Mouse (Mus musculus) gastrocnemius, adult 18-20 months (tissue): ENCODE data around the gene Inpp5f. TPM values are rescaled to one million over a fixed set of nuclear protein-coding genes. Genes with fewer than 3 reads are reported as not detected.

Source experiments
- DNase-seq: peaks from one replicate; pipeline ENCODE4 v3.0.0; 2021; ENCODE audit warnings: low spot score
- total RNA-seq, 2 experiments: library from RNA; stranded (reverse); gene quantifications; 2 replicates each; pipeline ENCODE4 v1.2.3; 2021

Inpp5f gene
- total RNA-seq, 2 experiments from 2014 or later, result 2.3 to 3.2 TPM

DNA sequence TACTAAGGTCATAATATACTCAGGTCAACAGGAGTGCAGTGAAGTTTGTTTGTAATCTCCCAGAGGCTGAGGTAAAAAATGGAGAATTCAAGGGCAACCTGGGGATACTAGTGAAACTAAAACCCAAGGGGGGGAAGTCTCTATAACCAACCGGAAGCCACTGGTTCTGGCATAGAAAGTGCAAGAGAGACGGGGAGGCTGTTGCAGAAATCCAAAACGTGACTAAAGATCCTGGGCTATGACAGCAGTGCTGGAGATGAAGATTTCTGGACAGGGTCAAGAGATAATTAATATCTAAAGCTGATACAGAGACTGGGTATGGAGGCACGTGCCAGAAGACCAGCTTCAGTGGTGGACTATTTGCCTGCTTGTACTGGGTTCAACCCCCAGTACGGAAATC lies 126.9 kb downstream of the Inpp5f start:
- DNase-seq, result no peak

DNA sequence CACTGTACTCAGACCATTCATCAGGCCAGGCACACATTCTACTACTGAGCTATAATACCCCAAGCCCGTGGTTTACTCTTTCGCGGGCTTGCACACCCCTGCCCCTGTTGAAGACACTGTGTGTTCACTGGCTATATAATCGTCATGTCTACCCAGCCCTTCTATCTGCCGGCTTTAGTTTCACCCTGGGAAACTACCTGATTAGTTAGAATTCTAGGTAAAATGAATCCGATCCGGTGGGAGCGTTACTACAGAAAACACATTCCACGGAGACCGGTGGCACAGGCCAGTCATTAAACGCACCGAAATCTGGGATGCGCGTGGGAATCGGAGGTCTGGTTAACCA lies 128.0 kb downstream of the Inpp5f start:
- no peak for DNase-seq

DNA sequence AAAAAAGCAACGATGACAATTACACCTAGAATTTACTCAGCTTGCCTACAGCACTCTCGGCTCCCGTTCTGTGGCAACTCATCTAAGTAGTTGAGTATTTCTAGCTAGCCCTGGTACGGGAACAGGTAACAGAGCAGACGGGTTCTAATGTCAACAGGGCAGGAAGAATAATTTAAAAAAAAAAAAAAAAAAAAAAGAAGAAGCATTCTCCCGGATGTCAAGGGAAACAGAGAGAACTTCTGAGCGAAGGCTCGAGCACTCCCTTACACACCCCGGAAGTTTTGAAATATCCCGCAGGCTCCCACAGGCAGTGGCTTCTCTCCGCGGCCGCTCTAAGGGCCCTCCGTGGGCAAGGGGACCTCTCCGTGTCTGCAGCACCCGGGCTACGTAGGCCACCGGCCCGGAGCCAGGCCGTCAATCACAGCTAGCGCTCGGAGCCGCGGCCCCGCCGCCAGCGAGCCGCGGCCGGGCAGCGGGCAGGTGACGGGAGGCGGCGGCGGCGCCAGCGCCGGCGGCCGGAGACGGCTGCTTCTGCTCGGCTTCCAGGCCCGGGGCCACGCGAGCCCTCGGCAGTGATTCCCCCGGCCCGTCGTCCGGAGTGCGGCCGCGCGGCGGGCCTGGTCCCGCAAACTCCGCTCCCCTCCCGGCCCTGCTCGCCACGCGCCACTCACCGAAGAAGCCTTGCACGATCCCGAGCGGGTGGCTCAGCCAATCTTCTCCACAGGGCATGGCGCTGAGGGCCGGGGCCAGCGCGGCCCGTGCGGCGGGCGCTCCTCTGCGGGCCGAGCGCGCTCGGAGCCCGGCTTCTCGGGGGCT lies 128.5 kb downstream of the Inpp5f start:
- DNase-seq, result peak; percentile 43

DNA sequence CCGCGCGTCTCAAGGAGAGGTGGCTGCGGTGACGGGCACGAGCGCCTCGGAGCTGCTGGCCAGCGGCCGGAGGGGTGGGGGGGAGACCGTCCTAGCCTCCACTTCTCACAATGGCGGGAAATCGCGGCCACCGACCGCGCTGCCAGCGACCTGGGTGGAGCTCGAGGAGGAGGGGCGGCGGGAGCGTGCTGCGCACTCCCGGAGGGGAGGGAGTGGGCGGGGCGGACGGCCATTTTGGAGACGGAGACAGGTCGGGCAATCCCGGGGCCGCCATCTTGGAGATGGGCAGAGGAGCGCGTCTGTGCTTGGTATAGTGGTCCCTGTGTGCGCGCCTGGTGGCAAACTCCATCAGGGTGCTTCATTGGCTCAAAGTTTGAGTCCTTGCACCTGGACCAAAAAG lies 129.2 kb downstream of the Inpp5f start, which contains the start of gene Mcmbp:
Gene Mcmbp (minus strand): TSS at position 162 of the 400 bp plus-strand sequence.
- DNase-seq, result peak; percentile 97

DNA sequence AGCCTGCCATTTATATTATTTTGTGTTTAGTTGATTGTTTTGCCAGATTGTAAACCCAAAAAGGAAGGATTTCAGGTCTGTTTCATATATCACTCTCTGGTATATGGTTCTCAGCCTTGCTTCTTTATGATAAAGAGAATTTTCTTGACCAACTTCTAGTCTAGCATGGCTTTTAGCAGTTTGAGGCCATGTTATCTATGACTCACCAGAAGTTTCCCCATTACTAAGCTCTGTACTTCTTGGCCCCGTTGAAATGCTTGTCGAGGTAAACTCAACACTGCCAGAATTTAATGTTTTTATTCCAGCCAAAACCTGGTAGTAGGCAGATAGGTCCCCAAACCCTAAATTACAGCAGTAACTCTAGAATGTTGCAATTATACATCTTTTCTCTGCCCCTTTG lies 132.8 kb downstream of the Inpp5f start:
- DNase-seq, result no peak

- peak; percentile 99 for DNase-seq
Measured at GRCm38 (mm10) chr7:128744684-128745485, 133.8 kb downstream of the Inpp5f start, which contains the start of gene Sec23ip. Gene Sec23ip, plus strand, starts transcription at chr7:128744943.

Other genes starting within 250 kb of the Inpp5f start
- 1 to 10 TPM; 2.0 to 3.4 TPM for gene Rgs10, start 192.6 kb upstream of the Inpp5f start, total RNA-seq
- 10 to 100 TPM; 41.1 to 42.5 TPM for gene Tial1, start 149.6 kb upstream of the Inpp5f start, total RNA-seq
- 100 to 1,000 TPM; 129 to 219 TPM for gene Bag3, start 87.7 kb upstream of the Inpp5f start, total RNA-seq
- 10 to 100 TPM; 15.2 to 16.5 TPM for gene Mcmbp, start 129.2 kb downstream of the Inpp5f start, total RNA-seq
- gene Sec23ip, start 133.6 kb downstream of the Inpp5f start, total RNA-seq, result 10 to 100 TPM; 17.5 to 18.3 TPM